Mouse (Mus musculus) cortical plate, adult 2 months (tissue): ENCODE data around the gene Tubg2.

Source experiments
- CTCF ChIP-seq: fragments of 200-500 bp; IDR thresholded peaks from 2 replicates; pipeline ENCODE4 v1.5.1; 2011; ENCODE audit warnings: mild to moderate bottlenecking, control low read depth, low read length; ENCODE audit not compliant: insufficient read depth; ENCODE audit errors: extremely low read depth
- POLR2A ChIP-seq: fragments of 200-500 bp; IDR thresholded peaks from 2 replicates; pipeline ENCODE4 v1.6.1; 2011; ENCODE audit warnings: mild to moderate bottlenecking, low read length, control low read depth; ENCODE audit not compliant: insufficient read depth; ENCODE audit errors: extremely low read depth

GRCm38 (mm10) chr11:101155151-101155550, 556 bp upstream of the Tubg2 start:
- TF ChIP-seq CTCF (no peak), POLR2A (no peak)
